Mouse (Mus musculus): ENCODE results near the gene Scarb2. TPM values are rescaled to one million over a fixed set of nuclear protein-coding genes. Genes with fewer than 3 reads are reported as not detected.

Gene Scarb2
- total RNA-seq, 2 experiments from 2014 or later: 79.5 to 88.4 TPM

DNA sequence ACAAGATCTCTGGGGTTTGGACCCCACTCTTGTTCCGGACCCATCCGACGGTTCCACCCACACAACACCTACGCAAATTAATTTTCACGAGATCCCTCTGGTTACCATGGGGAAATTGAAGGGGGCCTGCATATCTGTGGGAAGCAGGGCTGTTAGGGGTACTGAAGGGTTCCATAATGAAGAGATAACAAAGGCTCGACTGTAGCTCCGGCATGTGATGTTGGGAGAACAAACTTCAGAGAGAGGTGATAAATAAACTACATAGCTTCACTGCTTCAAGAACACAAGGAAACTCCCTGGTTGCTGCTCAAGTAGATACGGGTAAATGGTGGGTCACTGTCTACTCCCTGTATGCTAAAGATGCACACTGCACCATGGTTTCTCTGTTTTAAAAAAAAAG is 68.1 kb downstream of the Scarb2 start:
- DNase-seq: no peak

GRCm38 (mm10) chr5:92435025-92435584 is 71.5 kb downstream of the Scarb2 start, which contains the start of gene Nup54:
Nup54 (minus strand) TSS chr5:92435219.
- DNase-seq: peak; percentile 98

DNA sequence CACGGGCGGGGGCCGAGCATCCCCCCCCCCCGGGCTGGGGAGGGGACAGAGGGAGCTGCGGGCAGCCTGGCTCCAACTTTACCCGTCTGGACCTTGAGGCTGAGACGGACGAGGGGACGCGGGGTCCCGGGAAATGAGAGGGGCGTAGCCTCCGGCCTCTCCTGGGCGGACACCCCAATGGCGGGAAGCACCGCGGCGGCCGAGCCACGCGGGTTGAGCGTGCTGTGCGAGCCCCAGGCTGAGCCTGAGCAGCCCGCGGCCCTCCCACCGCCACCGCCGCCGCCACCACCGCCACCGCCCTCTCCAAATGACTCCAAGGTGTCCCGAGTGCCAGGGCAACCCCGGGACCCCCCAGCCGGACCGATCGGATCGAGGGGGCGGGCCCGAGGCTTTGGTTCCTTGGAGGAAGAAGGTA is 72.1 kb downstream of the Scarb2 start:
- no peak for DNase-seq

GRCm38 (mm10) chr5:92434070-92434469 is 72.6 kb downstream of the Scarb2 start:
- no peak for DNase-seq

GRCm38 (mm10) chr5:92431611-92432010 is 75.0 kb downstream of the Scarb2 start:
- no peak for DNase-seq

DNA sequence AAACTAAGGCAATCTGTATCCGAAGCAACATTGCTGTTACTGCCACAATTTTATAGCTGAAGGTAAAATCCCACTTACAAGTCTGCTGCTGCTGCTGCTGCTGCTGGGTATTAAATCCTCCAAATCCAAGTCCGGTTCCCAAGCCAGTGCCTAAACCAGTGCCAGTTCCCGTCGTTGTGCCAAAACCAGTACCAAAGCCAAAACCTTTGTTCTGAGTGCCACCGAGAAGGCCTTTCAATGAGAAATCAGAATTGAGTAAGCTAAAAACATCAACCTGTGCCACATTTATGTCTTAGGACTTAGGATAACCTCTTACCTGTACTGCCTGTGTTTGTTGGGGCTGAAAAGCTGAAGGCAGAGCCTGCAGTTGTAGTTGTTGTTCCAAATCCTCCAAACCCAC is 75.9 kb downstream of the Scarb2 start:
- no peak for DNase-seq

GRCm38 (mm10) chr5:92424126-92424525 is 82.5 kb downstream of the Scarb2 start:
- no peak for DNase-seq

DNA sequence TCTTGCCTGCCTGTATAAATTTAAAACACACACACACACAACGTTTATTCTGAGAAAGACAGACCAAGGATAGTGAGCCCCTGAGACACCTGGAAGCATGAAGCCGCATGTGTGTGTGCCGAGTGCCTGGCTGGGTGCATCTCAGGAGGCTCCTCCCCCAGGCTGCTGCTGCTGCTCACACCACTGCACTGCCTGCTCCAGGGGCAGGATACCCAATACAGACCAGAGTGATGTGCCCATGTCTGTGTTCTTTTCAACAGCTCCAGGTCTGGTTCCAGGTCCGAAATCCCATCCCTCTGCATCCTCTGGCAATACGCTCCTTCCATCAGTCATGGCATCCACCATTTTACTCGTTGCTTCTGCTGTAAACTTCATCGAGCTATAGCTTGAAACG is 92.7 kb downstream of the Scarb2 start:
- DNase-seq: no peak

DNA sequence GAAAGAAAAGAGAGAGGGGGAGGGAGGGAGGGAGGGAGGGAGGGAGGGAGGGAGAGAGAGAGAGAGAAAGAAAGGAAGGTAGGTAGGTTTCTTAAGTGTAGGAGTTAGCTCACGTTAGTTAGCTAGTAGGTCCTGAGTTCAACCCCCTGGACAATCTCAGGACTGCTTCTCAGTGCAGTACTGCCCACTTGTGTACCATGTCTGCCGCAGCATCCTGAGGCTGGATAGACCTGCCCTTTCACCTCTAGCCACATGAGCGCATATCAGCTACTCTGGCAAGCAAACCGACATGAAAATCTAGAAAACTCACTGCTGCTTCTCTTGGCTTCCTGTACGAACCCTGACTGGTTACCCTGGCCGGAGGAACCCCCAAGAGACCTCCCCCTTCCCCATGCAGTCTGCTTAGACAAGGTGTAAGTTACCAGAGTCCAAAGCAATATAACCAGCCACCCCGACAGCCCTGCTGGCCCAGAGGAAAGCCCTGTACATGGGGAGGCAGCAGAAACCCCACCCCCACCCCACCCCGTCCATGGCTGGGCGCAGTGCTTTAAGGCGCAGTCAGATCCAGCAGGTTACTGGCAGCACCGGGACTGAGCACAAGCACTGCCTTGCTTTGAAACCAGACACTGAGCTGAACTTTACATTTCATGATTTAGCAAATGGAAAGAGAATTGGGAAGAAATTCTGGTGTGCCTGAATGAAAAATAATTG is 93.2 kb downstream of the Scarb2 start:
- no peak for DNase-seq

- DNase-seq: no peak
These were observed 95.0 kb downstream of the Scarb2 start for GRCm38 (mm10) chr5:92411461-92412140.

DNA sequence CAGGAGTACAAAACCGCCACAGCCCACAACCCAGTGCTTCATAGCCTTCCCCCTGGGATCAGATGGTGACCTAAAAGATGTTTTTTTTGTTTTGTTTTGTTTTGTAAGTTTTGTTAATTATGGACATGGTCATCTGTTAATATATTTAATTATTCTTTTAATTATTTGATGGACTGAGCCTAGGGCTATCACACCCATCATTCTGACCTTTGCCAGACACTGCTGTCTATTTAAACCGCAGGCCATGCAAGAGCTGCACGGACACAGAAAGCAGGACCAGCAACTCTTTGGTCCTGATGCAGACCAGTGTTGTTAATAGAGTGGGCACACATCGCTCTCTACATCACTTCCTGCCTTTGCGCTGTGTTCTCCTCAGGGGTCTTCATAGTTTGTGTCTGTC is 96.1 kb downstream of the Scarb2 start:
- no peak for DNase-seq

GRCm38 (mm10) chr5:92409361-92410155 is 97.1 kb downstream of the Scarb2 start:
- DNase-seq: no peak

DNA sequence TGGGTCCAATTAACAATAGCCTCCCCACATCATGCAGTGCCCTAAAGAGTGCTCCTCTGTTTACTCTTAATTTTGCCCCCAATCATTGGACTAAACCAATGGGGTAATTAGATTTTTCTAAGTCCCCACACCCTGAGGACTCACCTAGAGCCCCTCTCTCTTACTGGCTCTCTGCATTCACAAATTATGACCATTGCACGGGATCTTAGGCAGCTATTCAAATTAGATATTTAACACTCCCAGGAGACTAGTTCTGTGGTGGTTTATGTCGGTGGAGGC is 102.3 kb downstream of the Scarb2 start:
- DNase-seq: no peak

DNA sequence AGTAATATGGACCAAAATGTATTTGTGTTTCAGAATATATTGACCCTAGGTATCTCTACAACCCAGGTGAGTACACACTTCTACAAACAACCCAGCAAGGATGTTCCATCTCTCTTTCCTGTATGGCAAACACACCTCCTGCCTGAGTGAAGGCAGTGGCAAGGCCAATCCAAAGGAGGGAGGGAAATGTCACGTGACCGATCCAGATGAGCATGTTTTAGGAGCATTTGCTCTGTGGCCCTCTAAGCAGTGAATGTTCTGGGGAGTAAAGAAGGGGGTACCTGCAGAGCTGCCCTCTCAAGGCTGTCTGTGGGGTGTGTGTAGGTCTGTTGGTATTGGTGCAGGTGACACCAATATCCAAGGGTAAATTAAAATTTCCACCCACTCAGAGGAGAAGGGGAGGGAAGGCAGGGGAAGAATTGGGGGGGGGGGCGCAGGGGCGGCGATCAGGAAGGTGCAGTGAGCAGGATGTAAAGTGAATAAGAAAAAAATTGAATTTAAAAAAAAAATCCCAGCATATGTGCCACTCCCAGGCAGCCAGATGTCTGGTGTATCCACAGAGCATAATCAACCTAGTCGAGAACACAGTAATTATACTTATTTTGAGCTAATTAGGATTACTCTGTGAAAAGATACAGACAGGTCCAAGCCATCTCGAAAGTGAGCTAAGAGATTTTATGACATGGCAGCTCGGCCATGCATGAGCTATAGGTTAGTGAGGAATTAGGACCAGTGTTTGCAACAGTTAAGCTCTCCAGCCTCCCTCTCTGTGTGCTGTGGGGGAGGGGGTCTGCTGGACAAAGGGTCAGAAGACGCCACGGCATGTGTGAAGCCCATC is 102.9 kb downstream of the Scarb2 start:
- DNase-seq: no peak

GRCm38 (mm10) chr5:92402816-92403215 is 103.8 kb downstream of the Scarb2 start:
- DNase-seq: no peak

GRCm38 (mm10) chr5:92398153-92398552 is 108.5 kb downstream of the Scarb2 start:
- DNase-seq: peak; percentile 84 to 92

- DNase-seq: no peak
These were observed 110.2 kb downstream of the Scarb2 start for GRCm38 (mm10) chr5:92396476-92396875.

DNA sequence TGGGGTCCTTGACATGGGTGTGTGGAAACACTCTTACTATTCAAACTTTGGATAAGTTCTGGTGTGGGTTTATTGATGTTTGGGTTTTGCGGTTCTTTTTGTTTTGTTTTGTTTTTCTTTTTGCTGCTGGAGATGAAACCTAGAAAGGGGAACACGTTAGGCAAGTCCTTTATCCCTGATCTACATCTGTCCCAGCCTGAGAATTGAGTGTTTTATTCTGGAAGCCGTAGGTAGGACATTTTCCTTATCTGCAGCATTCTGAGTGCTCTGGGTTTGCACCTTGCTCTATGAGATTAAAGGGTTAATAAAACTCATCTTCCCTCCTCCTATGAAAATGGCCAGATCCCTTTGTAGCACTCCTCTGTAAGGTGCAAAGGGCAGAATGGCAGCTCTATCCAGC is 110.9 kb downstream of the Scarb2 start:
- DNase-seq: no peak

DNA sequence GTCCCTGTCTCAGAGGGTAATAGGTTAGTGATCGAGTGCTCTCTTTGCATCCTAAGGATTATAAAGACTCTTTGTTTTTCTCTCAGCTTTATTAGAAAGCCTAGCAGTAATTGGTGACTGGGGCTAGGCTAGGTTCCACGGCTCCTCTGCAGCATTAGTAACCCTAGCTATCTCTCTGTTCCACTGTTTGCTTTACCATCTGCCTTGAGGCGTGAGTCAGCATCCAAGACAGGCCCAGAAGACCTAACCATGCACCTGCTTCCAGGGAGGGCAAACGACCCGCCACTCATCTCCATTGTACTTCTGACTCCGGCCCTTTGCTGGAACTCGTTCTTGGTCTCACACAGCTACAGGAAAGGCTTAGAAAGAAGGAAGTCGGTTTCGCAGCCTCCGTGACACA is 112.8 kb downstream of the Scarb2 start:
- no peak for DNase-seq

GRCm38 (mm10) chr5:92392542-92392941 is 114.1 kb downstream of the Scarb2 start:
- DNase-seq: no peak
